Mouse (Mus musculus): ENCODE measurements around the gene Cacna2d4. TPM values are rescaled to one million over a fixed set of nuclear protein-coding genes. Genes with fewer than 3 reads are reported as not detected.

Gene Cacna2d4
- polyA plus RNA-seq, 1 experiment from 2014 or later: 0.11 TPM

DNA sequence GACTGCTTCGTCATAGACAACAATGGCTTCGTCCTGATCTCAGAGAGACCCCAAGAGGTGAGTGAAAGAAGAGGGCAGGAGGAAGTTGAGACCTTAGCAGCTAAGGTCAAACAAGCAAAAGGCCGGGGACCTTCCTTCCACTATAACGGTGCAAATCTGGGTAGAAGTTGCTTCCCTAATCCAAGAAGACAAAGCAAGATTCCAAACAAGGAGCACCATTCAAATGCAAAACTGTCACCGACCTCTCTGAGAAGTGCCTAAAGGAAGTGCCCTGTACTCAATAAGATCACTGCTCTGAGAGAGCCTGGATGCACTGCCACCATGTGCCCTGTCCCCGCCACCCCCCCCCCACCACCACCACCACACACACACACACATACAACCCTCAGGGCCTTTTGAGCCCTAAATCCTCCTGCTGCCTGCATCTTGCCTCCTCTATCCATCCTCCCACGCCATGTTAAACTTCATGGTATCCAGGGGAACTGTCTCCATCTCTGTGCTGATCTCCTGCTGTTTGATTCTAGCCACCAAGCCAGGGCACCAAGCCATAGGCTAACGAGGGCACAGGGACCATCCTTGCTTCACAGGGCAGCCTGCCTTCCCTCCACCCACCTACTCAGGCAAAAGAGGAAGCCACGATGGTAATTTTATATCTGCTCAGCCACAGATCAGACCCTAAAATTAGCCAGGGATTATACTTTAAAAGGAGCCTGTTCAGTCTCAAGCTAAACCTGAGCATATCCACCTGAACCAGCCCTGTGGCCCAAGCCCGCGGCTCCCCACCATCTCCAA is 102.0 kb downstream of the Cacna2d4 start:
- Histone ChIP-seq H3K4me1 (ENCODE audit: control insufficient read depth, insufficient read depth, low read length) (peaks cover 2% of the 10 kb centered on the region; the same call in 1 of the 2 replicates), H3K27me3 (replicated peaks; ENCODE audit: control insufficient read depth, insufficient read depth, low read length) (no peaks in the 10 kb centered on the region), H3K4me2 (ENCODE audit: low read depth, low read length) (no peak overlapping the region), H3K36me3 (ENCODE audit: control insufficient read depth, insufficient read depth, low read length) (no peaks in the 10 kb centered on the region), H3K4me3 (ENCODE audit: low read length) (no peak overlapping the region), H3K27ac (ENCODE audit: low read length) (no peak overlapping the region), H3K9ac (ENCODE audit: low read depth, low read length) (no peak overlapping the region), H3K9me3 (ENCODE audit: control insufficient read depth, low read length) (no peaks in the 10 kb centered on the region)
- ATAC-seq: no peak
- WGBS: 49% methylated on average over 11 of the region's 11 CpGs

- ATAC-seq: peak; percentile 86
- no peaks in the 10 kb centered on the region for H3K9me3 ChIP-seq (ENCODE audit: control insufficient read depth, low read length)
Observed at GRCm38 (mm10) chr6:119341409-119341808, 105.1 kb downstream of the Cacna2d4 start.

DNA sequence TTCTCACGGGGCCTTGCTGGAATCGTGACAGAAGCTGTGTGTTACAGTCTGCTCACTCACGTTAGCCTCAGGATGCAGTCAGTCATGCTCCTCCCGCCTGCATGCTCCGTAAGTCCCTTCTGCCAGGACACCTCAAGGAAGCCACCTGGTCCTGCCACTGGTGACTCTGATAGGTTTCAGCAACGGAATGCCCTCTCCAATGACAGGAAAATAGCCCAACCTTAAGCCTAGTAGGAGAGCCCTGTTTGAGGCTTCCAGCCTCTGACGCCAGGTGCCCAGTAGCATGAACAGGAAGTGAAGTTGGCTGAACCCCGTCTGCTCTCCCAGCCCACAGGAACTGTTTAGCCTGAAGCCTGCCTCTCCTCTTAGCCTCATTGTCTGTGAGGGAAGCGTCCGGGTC is 109.9 kb downstream of the Cacna2d4 start:
- Histone ChIP-seq H3K27ac (ENCODE audit: low read length) (no peak overlapping the region), H3K4me2 (ENCODE audit: low read depth, low read length) (no peak overlapping the region), H3K27me3 (replicated peaks; ENCODE audit: control insufficient read depth, insufficient read depth, low read length) (no peaks in the 10 kb centered on the region), H3K4me3 (ENCODE audit: low read length) (no peak overlapping the region), H3K4me1 (ENCODE audit: control insufficient read depth, insufficient read depth, low read length) (no peaks in the 10 kb centered on the region), H3K9ac (ENCODE audit: low read depth, low read length) (no peak overlapping the region), H3K36me3 (ENCODE audit: control insufficient read depth, insufficient read depth, low read length) (no peaks in the 10 kb centered on the region), H3K9me3 (ENCODE audit: control insufficient read depth, low read length) (no peaks in the 10 kb centered on the region)
- WGBS: 56% methylated on average over 10 of the region's 10 CpGs
- ATAC-seq: no peak

More at GRCm38 (mm10) chr6:119341409-119341808, 105.1 kb downstream of the Cacna2d4 start:
- no peak overlapping the region for H3K27ac ChIP-seq (ENCODE audit: low read length)
- no peak overlapping the region for H3K4me2 ChIP-seq (ENCODE audit: low read depth, low read length)
- H3K9ac ChIP-seq (ENCODE audit: low read depth, low read length): no peak overlapping the region
- no peaks in the 10 kb centered on the region for H3K4me1 ChIP-seq (ENCODE audit: control insufficient read depth, insufficient read depth, low read length)
- H3K4me3 ChIP-seq (ENCODE audit: low read length): no peak overlapping the region
- H3K36me3 ChIP-seq (ENCODE audit: control insufficient read depth, insufficient read depth, low read length): no peaks in the 10 kb centered on the region
- no peaks in the 10 kb centered on the region for H3K27me3 ChIP-seq (replicated peaks; ENCODE audit: control insufficient read depth, insufficient read depth, low read length)

DNA sequence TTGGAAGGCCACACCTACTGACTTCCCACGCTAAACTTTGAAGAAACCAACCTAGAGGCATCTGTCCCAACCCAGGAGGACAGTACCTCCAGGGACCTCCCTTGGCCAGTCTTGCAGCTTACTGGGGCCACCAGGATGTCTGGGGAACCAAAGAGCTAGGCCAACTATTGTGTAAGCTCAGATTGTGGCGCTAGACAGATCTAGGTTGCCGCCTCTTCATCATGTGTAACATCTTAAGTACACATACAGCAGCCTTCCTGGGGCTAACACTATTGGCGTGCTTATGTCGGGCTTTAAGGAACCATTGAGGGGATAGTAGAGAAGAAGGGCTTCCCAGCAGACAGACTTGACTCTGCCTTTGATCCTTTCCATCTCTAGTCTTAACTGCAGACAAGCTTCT is 111.5 kb downstream of the Cacna2d4 start:
- Histone ChIP-seq H3K4me2 (ENCODE audit: low read depth, low read length) (no peak overlapping the region), H3K36me3 (ENCODE audit: control insufficient read depth, insufficient read depth, low read length) (no peaks in the 10 kb centered on the region), H3K9ac (ENCODE audit: low read depth, low read length) (no peak overlapping the region), H3K27ac (ENCODE audit: low read length) (no peak overlapping the region), H3K4me3 (ENCODE audit: low read length) (no peak overlapping the region), H3K4me1 (ENCODE audit: control insufficient read depth, insufficient read depth, low read length) (no peaks in the 10 kb centered on the region), H3K9me3 (ENCODE audit: control insufficient read depth, low read length) (no peaks in the 10 kb centered on the region), H3K27me3 (replicated peaks; ENCODE audit: control insufficient read depth, insufficient read depth, low read length) (no peaks in the 10 kb centered on the region)
- ATAC-seq: no peak
- WGBS: 64% methylated on average over 5 of the region's 5 CpGs

DNA sequence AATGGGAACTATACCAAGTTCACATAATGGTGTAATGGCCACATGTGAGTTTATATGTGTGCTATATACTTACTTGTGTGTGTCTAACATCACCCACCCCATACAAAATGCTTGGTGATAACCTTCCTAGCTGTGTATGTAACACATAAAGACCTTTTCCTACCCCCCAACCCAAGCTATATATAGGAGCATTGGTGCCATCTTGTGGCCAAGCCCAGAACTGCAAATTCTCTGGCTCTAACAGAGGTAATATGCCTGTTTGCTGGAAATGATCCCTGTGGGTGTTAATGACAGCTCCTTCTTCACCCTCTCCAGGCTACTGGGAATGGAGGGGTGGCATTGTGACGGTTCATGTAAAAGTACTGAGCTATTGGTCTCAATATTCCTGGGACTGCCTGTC is 111.9 kb downstream of the Cacna2d4 start:
- no peak overlapping the region for H3K9ac ChIP-seq (ENCODE audit: low read depth, low read length)
- H3K4me3 ChIP-seq (ENCODE audit: low read length): no peak overlapping the region
- ATAC-seq: peak; percentile 20
- H3K4me1 ChIP-seq (ENCODE audit: control insufficient read depth, insufficient read depth, low read length): no peaks in the 10 kb centered on the region
- H3K4me2 ChIP-seq (ENCODE audit: low read depth, low read length): no peak overlapping the region
- no peaks in the 10 kb centered on the region for H3K36me3 ChIP-seq (ENCODE audit: control insufficient read depth, insufficient read depth, low read length)
- H3K27me3 ChIP-seq (replicated peaks; ENCODE audit: control insufficient read depth, insufficient read depth, low read length): no peaks in the 10 kb centered on the region
- 3% methylated on average over 1 of the region's 1 CpGs for WGBS
- H3K9me3 ChIP-seq (ENCODE audit: control insufficient read depth, low read length): no peaks in the 10 kb centered on the region
- H3K27ac ChIP-seq (ENCODE audit: low read length): no peak overlapping the region

GRCm38 (mm10) chr6:119350703-119351198 is 114.4 kb downstream of the Cacna2d4 start:
- H3K36me3 ChIP-seq (ENCODE audit: control insufficient read depth, insufficient read depth, low read length): peaks cover 4% of the 10 kb centered on the region; the same call in 1 of the 2 replicates
- 83% methylated on average over 9 of the region's 9 CpGs for WGBS
- no peak for ATAC-seq
- H3K27ac ChIP-seq (ENCODE audit: low read length): no peak overlapping the region
- no peaks in the 10 kb centered on the region for H3K27me3 ChIP-seq (replicated peaks; ENCODE audit: control insufficient read depth, insufficient read depth, low read length)
- H3K4me2 ChIP-seq (ENCODE audit: low read depth, low read length): no peak overlapping the region
- H3K9ac ChIP-seq (ENCODE audit: low read depth, low read length): no peak overlapping the region
- no peaks in the 10 kb centered on the region for H3K9me3 ChIP-seq (ENCODE audit: control insufficient read depth, low read length)
- H3K4me1 ChIP-seq (ENCODE audit: control insufficient read depth, insufficient read depth, low read length): no peaks in the 10 kb centered on the region
- H3K4me3 ChIP-seq (ENCODE audit: low read length): no peak overlapping the region

DNA sequence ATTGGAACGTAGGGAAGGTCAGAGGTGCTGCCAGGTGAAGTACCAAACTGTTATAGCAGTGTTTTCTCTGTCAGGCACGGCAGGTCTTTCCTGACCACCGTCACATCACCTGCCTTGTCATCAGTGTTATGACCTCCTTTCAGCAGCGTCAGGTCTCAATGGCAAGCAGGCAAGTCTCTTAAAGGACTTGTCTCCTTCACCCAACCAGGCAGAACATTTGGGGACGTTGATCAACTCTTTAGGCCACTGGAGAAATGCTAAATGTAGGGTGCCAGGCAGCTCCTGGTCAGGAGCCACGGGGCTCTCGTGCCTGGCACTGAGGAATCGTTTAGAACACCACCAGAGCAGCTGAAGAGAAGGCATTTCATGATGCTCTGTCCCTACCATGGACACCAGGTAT is 115.3 kb downstream of the Cacna2d4 start:
- 72% methylated on average over 8 of the region's 8 CpGs for WGBS
- no peaks in the 10 kb centered on the region for H3K4me1 ChIP-seq (ENCODE audit: control insufficient read depth, insufficient read depth, low read length)
- no peak for ATAC-seq
- no peaks in the 10 kb centered on the region for H3K27me3 ChIP-seq (replicated peaks; ENCODE audit: control insufficient read depth, insufficient read depth, low read length)
- H3K9me3 ChIP-seq (ENCODE audit: control insufficient read depth, low read length): no peaks in the 10 kb centered on the region
- H3K27ac ChIP-seq (ENCODE audit: low read length): no peak overlapping the region
- H3K9ac ChIP-seq (ENCODE audit: low read depth, low read length): no peak overlapping the region
- no peak overlapping the region for H3K4me2 ChIP-seq (ENCODE audit: low read depth, low read length)
- H3K36me3 ChIP-seq (ENCODE audit: control insufficient read depth, insufficient read depth, low read length): peaks cover 4% of the 10 kb centered on the region; the same call in 1 of the 2 replicates
- no peak overlapping the region for H3K4me3 ChIP-seq (ENCODE audit: low read length)

- ATAC-seq: peak; percentile 66
- Histone ChIP-seq H3K9ac (ENCODE audit: low read depth, low read length) (no peak overlapping the region), H3K36me3 (ENCODE audit: control insufficient read depth, insufficient read depth, low read length) (peaks cover 4% of the 10 kb centered on the region; the same call in 1 of the 2 replicates), H3K4me3 (ENCODE audit: low read length) (no peak overlapping the region), H3K4me1 (ENCODE audit: control insufficient read depth, insufficient read depth, low read length) (no peaks in the 10 kb centered on the region), H3K27me3 (replicated peaks; ENCODE audit: control insufficient read depth, insufficient read depth, low read length) (no peaks in the 10 kb centered on the region), H3K9me3 (ENCODE audit: control insufficient read depth, low read length) (no peaks in the 10 kb centered on the region), H3K4me2 (ENCODE audit: low read depth, low read length) (no peak overlapping the region), H3K27ac (ENCODE audit: low read length) (no peak overlapping the region)
- 73% methylated on average over 6 of the region's 6 CpGs for WGBS
Observed at GRCm38 (mm10) chr6:119352501-119352900, 116.2 kb downstream of the Cacna2d4 start.

DNA sequence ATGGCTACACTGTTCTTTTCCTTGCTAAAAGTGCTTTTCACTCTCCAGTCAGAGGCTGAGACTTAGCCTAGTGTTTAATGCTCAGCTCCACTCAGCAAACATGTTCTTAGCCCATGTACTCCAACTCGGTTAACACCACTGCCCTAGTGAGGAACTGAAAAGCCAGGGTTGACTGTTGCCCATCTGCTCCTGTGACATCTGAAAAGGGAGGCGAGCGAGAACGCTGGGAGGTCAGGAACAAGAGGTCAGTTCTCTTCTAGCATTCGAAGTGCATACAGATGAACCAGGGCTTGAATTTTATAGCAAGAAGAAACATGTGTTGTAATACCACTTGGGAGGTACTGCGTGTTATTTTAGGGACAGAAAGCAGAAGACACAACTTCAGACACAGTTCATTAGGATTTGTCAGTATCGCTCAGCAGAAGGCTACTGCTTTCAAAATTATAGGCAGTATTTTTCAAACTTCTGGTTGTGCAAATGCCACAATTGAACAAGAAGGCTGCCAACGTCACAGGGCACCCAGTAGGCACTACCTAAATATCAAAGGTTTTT is 121.8 kb downstream of the Cacna2d4 start:
- WGBS: 89% methylated on average over 8 of the region's 8 CpGs
- no peak overlapping the region for H3K4me3 ChIP-seq (ENCODE audit: low read length)
- H3K27ac ChIP-seq (ENCODE audit: low read length): no peak overlapping the region
- no peaks in the 10 kb centered on the region for H3K4me1 ChIP-seq (ENCODE audit: control insufficient read depth, insufficient read depth, low read length)
- H3K27me3 ChIP-seq (replicated peaks; ENCODE audit: control insufficient read depth, insufficient read depth, low read length): no peaks in the 10 kb centered on the region
- peaks cover 20% of the 10 kb centered on the region for H3K36me3 ChIP-seq (ENCODE audit: control insufficient read depth, insufficient read depth, low read length)
- no peak for ATAC-seq
- H3K9me3 ChIP-seq (ENCODE audit: control insufficient read depth, low read length): no peaks in the 10 kb centered on the region
- H3K4me2 ChIP-seq (ENCODE audit: low read depth, low read length): no peak overlapping the region
- H3K9ac ChIP-seq (ENCODE audit: low read depth, low read length): no peak overlapping the region

All from intestine, embryonic 16.5 days (tissue).